Mouse (Mus musculus) MEL (cell line): ENCODE measurements around the gene Edem2. TPM values are rescaled to one million over a fixed set of nuclear protein-coding genes. Genes with fewer than 3 reads are reported as not detected.

Experiments
- DNase-seq: peaks from one replicate; pipeline ENCODE4 v3.0.0; 2011; ENCODE audit warnings: low read depth, low spot score
- H3K27ac ChIP-seq: 2 replicates; pipeline ENCODE4 v1.5.1; 2012; ENCODE audit warnings: low read depth, mild to moderate bottlenecking, control low read depth, low read length, moderate library complexity; ENCODE audit not compliant: control insufficient read depth
- H3K27me3 ChIP-seq, 2 experiments: fragments of 150-350 bp in 1 of 2; sonication (generic) in 1 of 2; 2 replicates each; pipeline ENCODE4 v1.6.1; 2012; ENCODE audit warnings: low read length in 2 of 2, mild to moderate bottlenecking in 2 of 2, improper control_type of control experiment in 1 of 2, moderate library complexity in 1 of 2; ENCODE audit not compliant: insufficient read depth in 2 of 2, control insufficient read depth in 1 of 2
- H3K36me3 ChIP-seq, 2 experiments: 2 replicates each; pipeline ENCODE4 v1.6.1; 2012 to 2014; ENCODE audit warnings: low read length in 2 of 2, improper control_type of control experiment in 1 of 2, inconsistent platforms in 1 of 2, mild to moderate bottlenecking in 1 of 2; ENCODE audit not compliant: insufficient read depth in 2 of 2, control insufficient read depth in 1 of 2
- H3K4me1 ChIP-seq, 2 experiments: fragments of 150-350 bp in 1 of 2; sonication (generic) in 1 of 2; 2 replicates each; pipeline ENCODE4 v1.6.1; 2012; ENCODE audit warnings: low read length in 2 of 2, improper control_type of control experiment in 1 of 2, mild to moderate bottlenecking in 1 of 2; ENCODE audit not compliant: insufficient read depth in 2 of 2, control insufficient read depth in 1 of 2
- H3K4me3 ChIP-seq, 2 experiments: fragments of 150-350 bp in 1 of 2; sonication (generic) in 1 of 2; 2 replicates each; pipeline ENCODE4 v1.5.1; 2012; ENCODE audit warnings: low read depth in 2 of 2, low read length in 2 of 2, mild to moderate bottlenecking in 2 of 2, moderate library complexity in 2 of 2, control low read depth in 1 of 2, improper control_type of control experiment in 1 of 2; ENCODE audit not compliant: control insufficient read depth in 1 of 2, insufficient read depth in 1 of 2
- H3K79me2 ChIP-seq: 2 replicates; pipeline ENCODE4 v1.6.1; 2012; ENCODE audit warnings: mild to moderate bottlenecking, low read length, moderate library complexity; ENCODE audit not compliant: control insufficient read depth, poor library complexity, insufficient read depth
- H3K9ac ChIP-seq: 2 replicates; pipeline ENCODE4 v1.6.1; 2012; ENCODE audit warnings: low read depth, mild to moderate bottlenecking, control low read depth, low read length, moderate library complexity; ENCODE audit not compliant: control insufficient read depth, poor library complexity, severe bottlenecking
- H3K9me3 ChIP-seq: fragments of 150-350 bp; sonication (generic); replicated peaks from 2 replicates; pipeline ENCODE4 v1.6.1; 2012; ENCODE audit warnings: mild to moderate bottlenecking, low read length, improper control_type of control experiment, moderate library complexity; ENCODE audit not compliant: insufficient read depth
- CHD2 ChIP-seq: IDR thresholded peaks from 2 replicates; pipeline ENCODE4 v1.6.1; 2011; ENCODE audit warnings: low read length, improper control_type of control experiment
- CTCF ChIP-seq, 3 experiments: IDR thresholded peaks in 2 of 3; conservative IDR thresholded peaks in 1 of 3; 2 replicates each; pipeline ENCODE4 v1.5.1; 2011 to 2012; ENCODE audit warnings: low read length in 3 of 3, low read depth in 2 of 3, mild to moderate bottlenecking in 2 of 3, improper control_type of control experiment in 1 of 3, inconsistent platforms in 1 of 3, mixed read lengths in 1 of 3, moderate library complexity in 1 of 3; ENCODE audit not compliant: control insufficient read depth in 1 of 3, insufficient read depth in 1 of 3, poor library complexity in 1 of 3, severe bottlenecking in 1 of 3
- E2F4 ChIP-seq: IDR thresholded peaks from 2 replicates; pipeline ENCODE4 v1.6.1; 2011; ENCODE audit warnings: low read depth, low read length, improper control_type of control experiment, borderline replicate concordance
- EP300 ChIP-seq, 2 experiments: IDR thresholded peaks; 2 replicates each; pipeline ENCODE4 v1.6.1; 2011; ENCODE audit warnings: improper control_type of control experiment in 2 of 2, low read length in 2 of 2, low read depth in 1 of 2, mild to moderate bottlenecking in 1 of 2
- GABPA ChIP-seq: IDR thresholded peaks from 2 replicates; pipeline ENCODE4 v1.6.1; 2012; ENCODE audit warnings: low read depth, mild to moderate bottlenecking, inconsistent platforms, low read length, improper control_type of control experiment, moderate library complexity
- HCFC1 ChIP-seq: IDR thresholded peaks from 2 replicates; pipeline ENCODE4 v1.6.1; 2012; ENCODE audit warnings: low read depth, mild to moderate bottlenecking, inconsistent platforms, low read length, improper control_type of control experiment, moderate library complexity
- KAT2A ChIP-seq: conservative IDR thresholded peaks from 2 replicates; pipeline ENCODE4 v1.6.1; 2012; ENCODE audit warnings: low read depth, low read length, improper control_type of control experiment, inconsistent platforms
- MAFK ChIP-seq: IDR thresholded peaks from 2 replicates; pipeline ENCODE4 v1.6.1; 2011; ENCODE audit warnings: low read depth, mild to moderate bottlenecking, low read length, improper control_type of control experiment, borderline replicate concordance
- MAX ChIP-seq: IDR thresholded peaks from 2 replicates; pipeline ENCODE4 v1.6.1; 2011; ENCODE audit warnings: low read length, improper control_type of control experiment
- NRF1 ChIP-seq: IDR thresholded peaks from 2 replicates; pipeline ENCODE4 v1.6.1; 2014; ENCODE audit warnings: low read depth, mild to moderate bottlenecking, inconsistent platforms, low read length, improper control_type of control experiment, moderate library complexity; ENCODE audit not compliant: poor library complexity, insufficient read depth, severe bottlenecking
- POLR2AphosphoS2 ChIP-seq: IDR thresholded peaks from 2 replicates; pipeline ENCODE4 v1.6.1; 2011; ENCODE audit warnings: low read length, improper control_type of control experiment
- POLR2AphosphoS5 ChIP-seq: IDR thresholded peaks from 2 replicates; pipeline ENCODE4 v1.6.1; 2012; ENCODE audit warnings: low read depth, borderline replicate concordance, mild to moderate bottlenecking, inconsistent platforms, low read length, moderate library complexity, mixed read lengths
- RAD21 ChIP-seq: IDR thresholded peaks from 2 replicates; pipeline ENCODE4 v1.6.1; 2011; ENCODE audit warnings: mild to moderate bottlenecking, low read depth, low read length, improper control_type of control experiment
- RCOR1 ChIP-seq: IDR thresholded peaks from 2 replicates; pipeline ENCODE4 v1.6.1; 2012; ENCODE audit warnings: low read depth, mild to moderate bottlenecking, inconsistent platforms, low read length, improper control_type of control experiment
- SIN3A ChIP-seq: IDR thresholded peaks from 2 replicates; pipeline ENCODE4 v1.6.1; 2012; ENCODE audit warnings: low read length, improper control_type of control experiment, inconsistent platforms
- TAL1 ChIP-seq: IDR thresholded peaks from 2 replicates; pipeline ENCODE4 v1.6.1; 2012; ENCODE audit warnings: mild to moderate bottlenecking, inconsistent platforms, low read length, moderate library complexity, mixed read lengths
- TCF12 ChIP-seq: IDR thresholded peaks from 2 replicates; pipeline ENCODE4 v1.6.1; 2014; ENCODE audit warnings: low read depth, mild to moderate bottlenecking, inconsistent platforms, low read length, improper control_type of control experiment, moderate library complexity
- UBTF ChIP-seq: IDR thresholded peaks from 2 replicates; pipeline ENCODE4 v1.6.1; 2012; ENCODE audit warnings: low read depth, mild to moderate bottlenecking, inconsistent platforms, low read length, improper control_type of control experiment, moderate library complexity, borderline replicate concordance; ENCODE audit not compliant: insufficient read depth
- USF2 ChIP-seq, 2 experiments: IDR thresholded peaks; 2 replicates each; pipeline ENCODE4 v1.6.1; 2011 to 2012; ENCODE audit warnings: improper control_type of control experiment in 2 of 2, low read length in 2 of 2, borderline replicate concordance in 1 of 2, inconsistent platforms in 1 of 2, low read depth in 1 of 2, mild to moderate bottlenecking in 1 of 2; ENCODE audit not compliant: insufficient read depth in 1 of 2
- ZNF384 ChIP-seq: IDR thresholded peaks from 2 replicates; pipeline ENCODE4 v1.6.1; 2012; ENCODE audit warnings: low read depth, mild to moderate bottlenecking, inconsistent platforms, low read length, improper control_type of control experiment
- polyA plus RNA-seq, 2 experiments: library from polyadenylated mRNA; stranded (reverse) in 1 of 2; unstranded in 1 of 2; fragments of >175 nt in 1 of 2; fragments of >200 nt in 1 of 2; gene quantifications; 2 replicates each; pipeline versions ENCODE4 v1.2.1 to v1.2.4; 2012; ENCODE audit warnings: low replicate concordance in 2 of 2, low read depth in 1 of 2; ENCODE audit not compliant: insufficient read length in 2 of 2, insufficient read depth in 1 of 2, missing spikeins in 1 of 2
- total RNA-seq: library from RNA; depleted of rRNA; stranded (reverse); fragments of 300-350 nt; gene quantifications from 2 replicates; pipeline ENCODE4 v1.2.3, GENCODE M21; 2012

Edem2 gene
- total and polyA plus RNA-seq, 3 experiments = 40.7 to 43.8 TPM; not detected in 1

DNA sequence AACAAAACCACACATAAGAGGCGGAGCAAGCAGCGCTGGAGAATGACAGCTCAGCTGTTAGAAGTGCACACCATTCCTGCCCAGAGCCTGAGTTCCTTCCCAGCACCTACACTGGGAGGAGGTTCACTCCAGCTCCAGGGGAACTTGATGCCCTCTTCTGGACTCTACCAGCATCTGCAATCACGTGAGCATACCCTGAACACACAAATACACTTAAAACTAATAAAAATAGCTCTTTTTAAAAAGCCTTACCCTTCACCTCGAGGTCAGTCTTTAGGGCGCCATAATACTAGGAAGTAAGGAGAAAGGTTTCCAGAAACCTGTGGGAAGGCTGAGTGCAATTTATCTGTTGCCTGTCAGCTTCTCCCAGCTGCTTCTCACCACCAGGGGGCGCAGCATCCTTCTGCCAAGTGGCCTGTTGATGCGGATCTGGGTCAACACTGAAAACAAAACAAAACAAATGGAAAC is 33.1 kb downstream of the Edem2 start (continued):
- TF ChIP-seq TCF12 = no peak
- TF ChIP-seq NRF1 = no peak
- no peak for TF ChIP-seq MAX
- peak in 1 of 2 experiments; percentile 63; a peak in 1 of 4 replicates for TF ChIP-seq USF2 (IDR thresholded peaks at IDR 0.05; ENCODE audit: borderline replicate concordance in 1 of 2, insufficient read depth in 1 of 2, low read depth in 1 of 2, low read length in 2 of 2)
- no peak for TF ChIP-seq POLR2AphosphoS5
- no peak for TF ChIP-seq UBTF
- TF ChIP-seq KAT2A = no peak

GRCm38 (mm10) chr2:155695316-155695715 is 34.0 kb downstream of the Edem2 start:
- Histone ChIP-seq H3K27me3 (no peaks in the 10 kb centered on the region), H3K4me1 (peaks cover 3 to 7% of the 10 kb centered on the region in 2 experiments; a peak in 2 of 4 replicates), H3K9ac (no peak overlapping the region), H3K79me2 (peaks cover 18% of the 10 kb centered on the region), H3K4me3 (no peak overlapping the region), H3K36me3 (peaks cover 0 to 6% of the 10 kb centered on the region in 2 experiments; a peak in 2 of 4 replicates), H3K27ac (no peak overlapping the region), H3K9me3 (no peaks in the 10 kb centered on the region)
- DNase-seq = no peak
- TF ChIP-seq TAL1 (no peak), KAT2A (no peak), MAX (no peak), POLR2AphosphoS2 (no peak), CTCF (IDR thresholded peaks at IDR 0.05 in 2 of 3, conservative IDR thresholded peaks at IDR 0.05 in 1 of 3; ENCODE audit: control insufficient read depth in 1 of 3, insufficient read depth in 1 of 3, low read depth in 2 of 3, low read length in 3 of 3, poor library complexity in 1 of 3, severe bottlenecking in 1 of 3) (no peak), HCFC1 (no peak), SIN3A (no peak), ZNF384 (no peak), RCOR1 (no peak), GABPA (no peak), EP300 (IDR thresholded peaks at IDR 0.05; ENCODE audit: low read depth in 1 of 2, low read length in 2 of 2) (no peak), CHD2 (no peak), UBTF (no peak), USF2 (IDR thresholded peaks at IDR 0.05; ENCODE audit: borderline replicate concordance in 1 of 2, insufficient read depth in 1 of 2, low read depth in 1 of 2, low read length in 2 of 2) (no peak), E2F4 (no peak), MAFK (no peak), RAD21 (no peak)
